Mouse (Mus musculus) central nervous system, embryonic 11.5 days (tissue): Measurements from ENCODE around the gene Gtf2f2. TPM values are rescaled to one million over a fixed set of nuclear protein-coding genes. Genes with fewer than 3 reads are reported as not detected.

Experiments used
- polyA plus RNA-seq: library from polyadenylated mRNA; depleted of rRNA; stranded (reverse); fragments of >200 nt; gene quantifications from 2 replicates; pipeline ENCODE4 v1.2.3, GENCODE M21; 2012; rRNA removed

The Gtf2f2 gene
- 31.6 and 34.6 TPM in 2 replicates for polyA plus RNA-seq

DNA sequence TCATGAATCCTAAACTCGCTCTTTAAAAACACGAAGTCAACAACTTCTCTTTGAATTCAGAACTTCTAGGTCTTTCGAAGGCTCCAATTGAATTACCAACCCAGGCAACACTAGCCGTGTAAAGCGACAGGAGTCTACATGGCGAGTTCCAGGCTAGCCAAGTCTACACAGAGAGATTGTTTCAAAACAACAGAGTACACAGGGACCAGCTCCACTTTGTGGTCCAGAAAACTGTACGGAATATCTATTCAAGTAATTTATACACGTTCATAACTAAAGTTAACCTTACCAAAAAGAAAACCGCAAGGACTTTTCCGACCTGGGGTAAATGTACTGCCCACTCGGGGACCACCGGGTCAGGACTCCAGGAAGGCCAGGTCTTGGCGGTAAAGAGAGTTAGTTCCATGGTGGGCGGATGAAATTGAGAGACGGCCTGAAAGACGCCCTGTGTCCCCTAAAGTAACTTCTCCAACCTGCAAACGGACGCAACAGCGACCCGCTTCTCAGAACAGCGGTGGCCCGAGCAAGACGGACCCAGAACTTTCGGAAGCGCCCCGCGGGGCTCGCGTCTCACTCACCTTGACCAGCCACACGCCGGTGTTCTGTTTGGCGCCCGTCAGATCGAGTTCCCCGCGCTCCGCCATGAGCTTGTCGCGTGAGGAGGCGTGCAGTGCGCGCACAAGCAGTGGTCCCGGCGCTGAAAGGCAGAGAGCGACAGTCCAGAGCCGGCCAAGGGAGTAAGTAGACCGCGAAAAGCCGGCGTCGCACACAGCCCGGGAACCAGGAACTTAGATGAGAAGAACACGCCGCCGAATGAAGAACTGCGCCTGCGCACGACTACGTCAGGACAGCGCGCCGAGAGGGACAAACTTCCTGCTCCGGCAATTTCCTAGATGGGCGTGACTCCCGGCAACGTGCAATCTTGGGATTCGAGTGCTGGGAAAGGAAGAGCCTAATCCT is at the start of gene Gtf2f2:
TSS of gene Gtf2f2 (minus strand) at position 764 of the 960 bp plus-strand sequence.

DNA sequence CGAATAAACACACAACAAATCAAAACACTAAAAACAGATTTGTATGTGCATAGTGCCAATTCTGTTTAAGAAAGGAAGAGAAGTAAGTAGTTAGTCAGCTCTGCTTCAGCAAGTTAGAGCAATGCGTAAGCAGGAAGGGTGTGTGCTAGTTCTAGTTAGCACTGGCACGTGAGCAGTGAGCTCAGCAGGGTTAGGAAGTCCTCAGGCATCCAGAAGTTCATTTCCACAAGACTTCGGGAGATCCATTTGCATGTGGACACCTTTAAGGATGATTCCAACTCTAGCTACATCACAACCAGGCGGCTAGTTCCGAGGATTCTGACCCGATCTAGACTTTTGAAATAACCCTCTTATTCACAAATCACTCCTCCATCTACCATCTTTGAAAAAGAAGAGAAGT is 55.9 kb downstream of the Gtf2f2 start, which contains the start of gene Kctd4:
TSS of gene Kctd4 (plus strand) at position 244 of the 400 bp plus-strand sequence.

Other genes with a start within 250 kb of the Gtf2f2 start
- 15.2 and 26.6 TPM in 2 replicates for gene Slc25a30, start 223.8 kb downstream of the Gtf2f2 start, polyA plus RNA-seq
- gene Tpt1, start 165.8 kb downstream of the Gtf2f2 start, polyA plus RNA-seq: 2,081 and 2,547 TPM in 2 replicates
- gene Kctd4, start 55.9 kb downstream of the Gtf2f2 start, polyA plus RNA-seq: 0.20 and 0.46 TPM in 2 replicates
- 11.7 and 14.8 TPM in 2 replicates for gene Gpalpp1, start 99.9 kb upstream of the Gtf2f2 start, polyA plus RNA-seq
- 9.9 and 10.6 TPM in 2 replicates for gene Nufip1, start 100.0 kb upstream of the Gtf2f2 start, polyA plus RNA-seq